10 mouse cellular contexts compared by ENCODE assay signal in genomic region chr19:46983966-46984380, GRCm38 (mm10). TPM values are rescaled to one million over a fixed set of nuclear protein-coding genes. Genes with fewer than 3 reads are reported as not detected.
DNase-seq lines count a peak whose midpoint lies in the region; ATAC-seq and TF ChIP-seq lines count a peak whose summit lies in the region.
"Had no signal": no experiment of that assay in that cellular context is flagged by ENCODE, and none has a peak within 500 bp of the region (broad histone marks: within the 10 kb centered on the region; RNA-seq: fewer than 3 reads in every experiment).

No protein-coding gene starts in this region.

- in situ Hi-C loops in ES-E14 (cut with MboI; ENCODE audit: low sequenced_read_pairs in 2 of 2, unreplicated experiment in 2 of 2) = loop anchor here in 1 of 2 experiments (10.0 kb wide), 1 partner anchor 219 kb away; the partner anchor contains the start of gene Cnnm2

- H3K27ac ChIP-seq in limb, embryonic 12.5 days = no peak overlapping the region
- H3K27ac ChIP-seq in limb, embryonic 10.5 days = no peak overlapping the region
- H3K27ac ChIP-seq in ES-E14 (ENCODE audit: insufficient read depth, low read depth, low read length, poor library complexity, severe bottlenecking) = 0 out of 2 replicates have a peak overlapping the region, but pooled peaks have one; percentile 16
- H3K27ac ChIP-seq in liver, embryonic 15.5 days (replicated peaks) = peak overlapping the region; percentile 88
- H3K27ac ChIP-seq: hindbrain, postnatal 0 days had no signal

- WGBS in limb, embryonic 12.5 days = 51% methylated on average over 11 of the region's 11 CpGs
- WGBS in limb, embryonic 10.5 days = 73% methylated on average over 11 of the region's 11 CpGs
- 11% methylated on average over 11 of the region's 11 CpGs for WGBS in liver, embryonic 15.5 days (ENCODE audit: insufficient replicate concordance)

- H3K27me3 ChIP-seq in limb, embryonic 12.5 days = no peaks in the 10 kb centered on the region
- no peaks in the 10 kb centered on the region for H3K27me3 ChIP-seq in limb, embryonic 10.5 days (ENCODE audit: low read depth, poor library complexity, severe bottlenecking)
- H3K27me3 ChIP-seq in liver, embryonic 15.5 days = no peaks in the 10 kb centered on the region
- H3K27me3 ChIP-seq: embryonic facial prominence, embryonic 13.5 days had no signal

- H3K4me1 ChIP-seq in limb, embryonic 12.5 days (replicated peaks) = peaks cover 13% of the 10 kb centered on the region
- peaks cover 16% of the 10 kb centered on the region; the same call in 1 of the 2 replicates for H3K4me1 ChIP-seq in limb, embryonic 10.5 days
- H3K4me1 ChIP-seq in ES-E14 (ENCODE audit: control insufficient read depth in 2 of 2, insufficient read depth in 2 of 2, low read length in 2 of 2, poor library complexity in 1 of 2) = peaks cover 11 to 30% of the 10 kb centered on the region in 2 experiments; a peak in 3 of 4 replicates
- peaks cover 87% of the 10 kb centered on the region for H3K4me1 ChIP-seq in liver, embryonic 15.5 days (replicated peaks)

- H3K9ac ChIP-seq in limb, embryonic 12.5 days (replicated peaks) = no peak overlapping the region
- peak overlapping the region; percentile 3; the same call in 1 of the 2 replicates for H3K9ac ChIP-seq in ES-E14 (ENCODE audit: insufficient read depth, low read depth, low read length, poor library complexity, severe bottlenecking)
- H3K9ac ChIP-seq in liver, embryonic 15.5 days = peak overlapping the region; percentile 31; the same call in 1 of the 2 replicates
- H3K9ac ChIP-seq: embryonic facial prominence, embryonic 13.5 days had no signal

- H3K9me3 ChIP-seq in limb, embryonic 12.5 days = no peaks in the 10 kb centered on the region
- no peaks in the 10 kb centered on the region for H3K9me3 ChIP-seq in limb, embryonic 10.5 days (replicated peaks)
- H3K9me3 ChIP-seq in ES-E14 (ENCODE audit: control insufficient read depth, insufficient read depth, low read depth, low read length) = no peaks in the 10 kb centered on the region
- no peaks in the 10 kb centered on the region for H3K9me3 ChIP-seq in liver, embryonic 15.5 days (replicated peaks)
- H3K9me3 ChIP-seq: embryonic facial prominence, embryonic 13.5 days had no signal

- DNase-seq in limb, embryonic 10.5 days (ENCODE audit: low spot score) = no peak
- DNase-seq in ES-E14 (ENCODE audit: low read depth, low spot score) = no peak
- no peak for DNase-seq in right cerebral cortex, postnatal 10 days (ENCODE audit: low spot score in 2 of 2)
- no peak for DNase-seq in gastrocnemius, postnatal 25 days
- DNase-seq in adrenal gland, postnatal 4 days (ENCODE audit: low spot score in 2 of 2) = no peak

- H3K4me3 ChIP-seq in limb, embryonic 12.5 days (replicated peaks) = no peak overlapping the region
- no peak overlapping the region for H3K4me3 ChIP-seq in limb, embryonic 10.5 days
- peak overlapping the region in 1 of 2 experiments; percentile 11; a peak in 1 of 4 replicates for H3K4me3 ChIP-seq in ES-E14 (ENCODE audit: insufficient read depth in 1 of 2, low read depth in 1 of 2, low read length in 2 of 2, poor library complexity in 1 of 2, severe bottlenecking in 1 of 2)
- H3K4me3 ChIP-seq in liver, embryonic 15.5 days (replicated peaks) = peak overlapping the region; percentile 35
- H3K4me3 ChIP-seq: embryonic facial prominence, embryonic 13.5 days had no signal

- H3K36me3 ChIP-seq in limb, embryonic 12.5 days = no peaks in the 10 kb centered on the region
- H3K36me3 ChIP-seq in limb, embryonic 10.5 days = no peaks in the 10 kb centered on the region
- no peaks in the 10 kb centered on the region for H3K36me3 ChIP-seq in ES-E14 (ENCODE audit: control insufficient read depth, insufficient read depth, low read length, poor library complexity, severe bottlenecking)
- H3K36me3 ChIP-seq in liver, embryonic 15.5 days (replicated peaks) = no peaks in the 10 kb centered on the region
- H3K36me3 ChIP-seq: embryonic facial prominence, embryonic 13.5 days had no signal

- H3K4me2 ChIP-seq in limb, embryonic 12.5 days = 0 out of 2 replicates have a peak overlapping the region, but pooled peaks have one; percentile 4
- H3K4me2 ChIP-seq in liver, embryonic 15.5 days = peak overlapping the region; percentile 68
- H3K4me2 ChIP-seq: embryonic facial prominence, embryonic 13.5 days had no signal

- no peak for ATAC-seq in limb, embryonic 12.5 days (ENCODE audit: insufficient number of reproducible peaks, insufficient read depth, low FRiP score, low TSS enrichment, low read depth)
- peak; percentile 43 for ATAC-seq in common myeloid progenitor, adult 5-6 weeks (replicated peaks; ENCODE audit: low read depth, poor library complexity, severe bottlenecking)
- ATAC-seq in liver, embryonic 15.5 days (ENCODE audit: insufficient read depth) = peak; percentile 49
- ATAC-seq: hindbrain, postnatal 0 days had no signal

TF ChIP-seq in ES-E14, 5 proteins besides CTCF, POLR2A, EP300 and RAD21:
- TF ChIP-seq ZC3H11A (IDR thresholded peaks at IDR 0.05; ENCODE audit: borderline replicate concordance, low read depth, low read length) = no peak
- TF ChIP-seq ZNF384 (IDR thresholded peaks at IDR 0.05; ENCODE audit: low read depth, low read length) = no peak
- no peak for TF ChIP-seq CHD2 (IDR thresholded peaks at IDR 0.05; ENCODE audit: low read depth, low read length)
- no peak for TF ChIP-seq MAFK (IDR thresholded peaks at IDR 0.05; ENCODE audit: insufficient read depth, low read depth, low read length)
- no peak for TF ChIP-seq HCFC1 (IDR thresholded peaks at IDR 0.05; ENCODE audit: borderline replicate concordance, insufficient read depth, low read length)

RNA-seq across cellular contexts. Expression of gene Ina, which starts 30.5 kb away (rescaled TPM):
- 0.40 and 2.2 TPM in 2 replicates for polyA plus RNA-seq in limb, embryonic 12.5 days (2016; fragmentation: Nextera tagmentation; extraction: Ambion mirVana)
- polyA plus RNA-seq in limb, embryonic 10.5 days (2016; fragmentation: Nextera tagmentation; extraction: Ambion mirVana) = 0.11 and 0.15 TPM in 2 replicates
- 9.8 and 18.4 TPM in 2 replicates for total RNA-seq in ES-E14 (2012; rRNA removed)
- 0.34 and 0.64 TPM in 2 replicates for total RNA-seq in common myeloid progenitor, adult 5-6 weeks (2017)
- 0.23 and 0.36 TPM in 2 replicates for polyA plus RNA-seq in liver, embryonic 15.5 days (2015; fragmentation: Nextera tagmentation; extraction: Ambion mirVana)
- not detected for total RNA-seq in gastrocnemius, postnatal 25 days (2021)
- total RNA-seq in adrenal gland, postnatal 4 days (2021) = 10 to 100 TPM; 15.5 to 23.5 TPM

RNA-seq across cellular contexts. Expression of gene Nt5c2, which starts 31.0 kb away (rescaled TPM):
- polyA plus RNA-seq in limb, embryonic 12.5 days (2016; fragmentation: Nextera tagmentation; extraction: Ambion mirVana) = 85.4 and 85.7 TPM in 2 replicates
- 75.4 and 89.8 TPM in 2 replicates for polyA plus RNA-seq in limb, embryonic 10.5 days (2016; fragmentation: Nextera tagmentation; extraction: Ambion mirVana)
- 26.9 and 27.0 TPM in 2 replicates for total RNA-seq in ES-E14 (2012; rRNA removed)
- total RNA-seq in common myeloid progenitor, adult 5-6 weeks (2017) = 98.9 and 107 TPM in 2 replicates
- polyA plus RNA-seq in liver, embryonic 15.5 days (2015; fragmentation: Nextera tagmentation; extraction: Ambion mirVana) = 42.7 and 44.4 TPM in 2 replicates
- total RNA-seq in gastrocnemius, postnatal 25 days (2021) = 10 to 100 TPM; 17.0 to 23.6 TPM
- total RNA-seq in adrenal gland, postnatal 4 days (2021) = 100 to 1,000 TPM; 106 to 107 TPM

Comparison
In these comparisons a context has a peak if more than half of its experiments do, and no peak if none do; other contexts are left out.
1. H3K27ac ChIP-seq: peak in ES-E14 (single experiment) and liver, embryonic 15.5 days (single experiment); none in limb, embryonic 12.5 days (single experiment) and limb, embryonic 10.5 days (single experiment).